Mouse (Mus musculus) erythroblast, embryonic 14.5 days (primary cell): ENCODE data around the gene Cacna1d.

Experiments used
- GATA1 ChIP-seq: IDR thresholded peaks from 2 replicates; pipeline ENCODE4 v1.6.1; 2012; ENCODE audit warnings: low read length, inconsistent platforms, mixed read lengths
- TAL1 ChIP-seq: IDR thresholded peaks from 3 replicates; pipeline ENCODE4 v1.6.1; 2012; ENCODE audit warnings: low read length, inconsistent platforms, mixed read lengths

GRCm38 (mm10) chr14:30009864-30010560 is 481.2 kb downstream of the Cacna1d start:
- no peak for TF ChIP-seq GATA1
- TF ChIP-seq TAL1 = no peak
